Mouse (Mus musculus) adrenal gland, adult 2 months (tissue): ENCODE data around the gene P3h4. TPM values are rescaled to one million over a fixed set of nuclear protein-coding genes. Genes with fewer than 3 reads are reported as not detected.
"Not testable (repeated sequence)": the region's sequence is repeated elsewhere in the genome, so short reads cannot be mapped to it uniquely, and the experiment has no call there.

Experiments
- DNase-seq: peaks from one replicate; pipeline ENCODE4 v3.0.0; 2021
- microRNA-seq, 2 experiments: library from miRNA; unstranded; fragments of <30 nt; microRNA quantifications; one replicate each; pipeline ENCODE4 v1.2.0; 2021
- polyA plus RNA-seq: library from polyadenylated mRNA; depleted of rRNA; stranded (reverse); fragments of >200 nt; gene quantifications from 2 replicates; pipeline ENCODE4 v1.2.3, GENCODE M21; 2012; rRNA removed
- total RNA-seq, 2 experiments: library from RNA; stranded (reverse); gene quantifications; 2 replicates each; pipeline ENCODE4 v1.2.3; 2021

P3h4 gene
- total and polyA plus RNA-seq, 3 experiments = 20.3 to 76.3 (median 40.8) TPM

- not testable (repeated sequence) for DNase-seq
These were observed 53.6 kb downstream of the P3h4 start for GRCm38 (mm10) chr11:100361059-100361458.

GRCm38 (mm10) chr11:100360175-100360574 lies 54.5 kb downstream of the P3h4 start:
- DNase-seq = no peak

Small RNA genes within 50 kb of the gene (microRNA-seq; reads per million reads assigned to microRNA genes)
- 0 reads per million in 2 experiments for gene Gm27374

Other genes with a start within 250 kb of the P3h4 start
- not detected for gene Krt9, start 221.6 kb downstream of the P3h4 start, total RNA-seq
- gene Krt9, start 221.6 kb downstream of the P3h4 start, polyA plus RNA-seq = not detected in 2 replicates
- under 1 TPM in 1 of 2 experiments, not detected in 1; 0.52 TPM for gene Krt14, start 207.3 kb downstream of the P3h4 start, total RNA-seq
- 0.12 and 0.13 TPM in 2 replicates for gene Krt14, start 207.3 kb downstream of the P3h4 start, polyA plus RNA-seq
- not detected for gene Krt16, start 165.9 kb downstream of the P3h4 start, total RNA-seq
- not detected in 2 replicates for gene Krt16, start 165.9 kb downstream of the P3h4 start, polyA plus RNA-seq
- not detected for gene Krt17, start 153.8 kb downstream of the P3h4 start, total RNA-seq
- gene Krt17, start 153.8 kb downstream of the P3h4 start, polyA plus RNA-seq = not detected in 2 replicates
- not detected for gene Krt42, start 145.0 kb downstream of the P3h4 start, total RNA-seq
- 0.12 TPM in 1 of 2 replicates, not detected in the other for gene Krt42, start 145.0 kb downstream of the P3h4 start, polyA plus RNA-seq
- gene Eif1, start 95.0 kb downstream of the P3h4 start, total RNA-seq = 1,000 to 10,000 TPM; 1,002 to 1,252 TPM
- 121 and 147 TPM in 2 replicates for gene Eif1, start 95.0 kb downstream of the P3h4 start, polyA plus RNA-seq
- not detected for gene Gast, start 80.4 kb downstream of the P3h4 start, total RNA-seq
- gene Gast, start 80.4 kb downstream of the P3h4 start, polyA plus RNA-seq = not detected in 2 replicates
- gene Hap1, start 58.7 kb downstream of the P3h4 start, total RNA-seq = 10 to 100 TPM; 34.6 to 62.1 TPM
- 28.5 and 32.8 TPM in 2 replicates for gene Hap1, start 58.7 kb downstream of the P3h4 start, polyA plus RNA-seq
- gene Jup, start 17.1 kb downstream of the P3h4 start, total RNA-seq = 10 to 100 TPM; 67.0 to 94.3 TPM
- gene Jup, start 17.1 kb downstream of the P3h4 start, polyA plus RNA-seq = 275 and 284 TPM in 2 replicates
- gene Fkbp10, start 861 bp upstream of the P3h4 start, total RNA-seq = 10 to 100 TPM; 12.5 to 25.8 TPM
- gene Fkbp10, start 861 bp upstream of the P3h4 start, polyA plus RNA-seq = 42.1 and 57.5 TPM in 2 replicates
- gene Nt5c3b, start 27.0 kb upstream of the P3h4 start, total RNA-seq = 10 to 100 TPM; 54.3 to 58.7 TPM
- gene Nt5c3b, start 27.0 kb upstream of the P3h4 start, polyA plus RNA-seq = 43.0 and 46.0 TPM in 2 replicates
- under 1 TPM; 0.69 to 0.84 TPM for gene Klhl10, start 27.1 kb upstream of the P3h4 start, total RNA-seq
- 0.17 and 0.38 TPM in 2 replicates for gene Klhl10, start 27.1 kb upstream of the P3h4 start, polyA plus RNA-seq
- 10 to 100 TPM; 47.4 to 47.5 TPM for gene Klhl11, start 57.9 kb upstream of the P3h4 start, total RNA-seq
- gene Klhl11, start 57.9 kb upstream of the P3h4 start, polyA plus RNA-seq = 14.2 and 16.8 TPM in 2 replicates
- 1,000 to 10,000 TPM; 1,249 to 2,157 TPM for gene Acly, start 113.2 kb upstream of the P3h4 start, total RNA-seq
- gene Acly, start 113.2 kb upstream of the P3h4 start, polyA plus RNA-seq = 567 and 624 TPM in 2 replicates
- 10 to 100 TPM in 1 of 2 experiments, 1 to 10 TPM in 1; 3.5 to 11.4 TPM for gene Ttc25, start 130.8 kb upstream of the P3h4 start, total RNA-seq
- 1.3 and 1.6 TPM in 2 replicates for gene Ttc25, start 130.8 kb upstream of the P3h4 start, polyA plus RNA-seq
- 10 to 100 TPM; 38.3 to 55.4 TPM for gene Cnp, start 160.1 kb upstream of the P3h4 start, total RNA-seq
- gene Cnp, start 160.1 kb upstream of the P3h4 start, polyA plus RNA-seq = 29.4 and 36.5 TPM in 2 replicates
- gene Nkiras2, start 204.4 kb upstream of the P3h4 start, total RNA-seq = 10 to 100 TPM; 32.5 to 36.0 TPM
- gene Nkiras2, start 204.4 kb upstream of the P3h4 start, polyA plus RNA-seq = 50.9 and 59.4 TPM in 2 replicates
- 100 to 1,000 TPM; 174 to 177 TPM for gene Dnajc7, start 205.3 kb upstream of the P3h4 start, total RNA-seq
- gene Dnajc7, start 205.3 kb upstream of the P3h4 start, polyA plus RNA-seq = 9.3 and 11.7 TPM in 2 replicates